Mouse (Mus musculus): Measurements from ENCODE around the gene Dll1.

- TF ChIP-seq POLR2A (IDR thresholded peaks at IDR 0.05; ENCODE audit: extremely low read depth, insufficient read depth, low read length) (no peak), CTCF (IDR thresholded peaks at IDR 0.05; ENCODE audit: extremely low read depth, insufficient read depth, low read length) (no peak)
These were observed 49.6 kb downstream of the Dll1 start for GRCm38 (mm10) chr17:15327106-15327505.
